Mouse (Mus musculus) cerebellum, adult 2 months (tissue): Measurements from ENCODE around the gene Layn.

ENCODE experiments used
- CTCF ChIP-seq: fragments of 200-500 bp; IDR thresholded peaks from 2 replicates; pipeline ENCODE4 v1.5.1; 2011; ENCODE audit warnings: low read depth, mild to moderate bottlenecking, control low read depth, low read length, moderate library complexity, borderline replicate concordance; ENCODE audit not compliant: insufficient read depth
- POLR2A ChIP-seq: fragments of 200-500 bp; IDR thresholded peaks from 2 replicates; pipeline ENCODE4 v1.6.1; 2011; ENCODE audit warnings: low read length, control low read depth, borderline replicate concordance; ENCODE audit not compliant: insufficient read depth

GRCm38 (mm10) chr9:51030147-51030546, 46.7 kb downstream of the Layn start:
- TF ChIP-seq POLR2A (no peak), CTCF (no peak)
